Mouse (Mus musculus) myocyte (in vitro differentiated cells): ENCODE measurements around the gene Tubb3.
"Not testable (repeated sequence)": the region's sequence is repeated elsewhere in the genome, so short reads cannot be mapped to it uniquely, and the experiment has no call there.

Source experiments
- E2F4 ChIP-seq: IDR thresholded peaks from one replicate; pipeline ENCODE4 v1.6.1; 2011; ENCODE audit warnings: mild to moderate bottlenecking, control low read depth, moderate library complexity; ENCODE audit not compliant: insufficient read depth
- POLR2A ChIP-seq: IDR thresholded peaks from one replicate; pipeline ENCODE4 v1.6.1; 2011; ENCODE audit warnings: low read depth, mild to moderate bottlenecking, control low read depth, moderate library complexity; ENCODE audit not compliant: insufficient read length
- POLR2AphosphoS2 ChIP-seq: IDR thresholded peaks from one replicate; pipeline ENCODE4 v1.6.1; 2011; ENCODE audit warnings: low read depth, control low read depth; ENCODE audit not compliant: insufficient read length
- REST ChIP-seq: IDR thresholded peaks from one replicate; pipeline ENCODE4 v1.6.1; 2011; ENCODE audit warnings: mild to moderate bottlenecking, control low read depth, moderate library complexity; ENCODE audit not compliant: insufficient read depth, insufficient read length
- USF1 ChIP-seq: IDR thresholded peaks from one replicate; pipeline ENCODE4 v1.6.1; 2011; ENCODE audit warnings: low read depth, mild to moderate bottlenecking, control low read depth, moderate library complexity

- TF ChIP-seq REST, POLR2A, E2F4, POLR2AphosphoS2, USF1: not testable (repeated sequence)
These were observed 3.9 kb downstream of the Tubb3 start for GRCm38 (mm10) chr8:123414997-123415696.
